Mouse (Mus musculus): Measurements from ENCODE around the gene Ninl.

The Ninl gene

DNA sequence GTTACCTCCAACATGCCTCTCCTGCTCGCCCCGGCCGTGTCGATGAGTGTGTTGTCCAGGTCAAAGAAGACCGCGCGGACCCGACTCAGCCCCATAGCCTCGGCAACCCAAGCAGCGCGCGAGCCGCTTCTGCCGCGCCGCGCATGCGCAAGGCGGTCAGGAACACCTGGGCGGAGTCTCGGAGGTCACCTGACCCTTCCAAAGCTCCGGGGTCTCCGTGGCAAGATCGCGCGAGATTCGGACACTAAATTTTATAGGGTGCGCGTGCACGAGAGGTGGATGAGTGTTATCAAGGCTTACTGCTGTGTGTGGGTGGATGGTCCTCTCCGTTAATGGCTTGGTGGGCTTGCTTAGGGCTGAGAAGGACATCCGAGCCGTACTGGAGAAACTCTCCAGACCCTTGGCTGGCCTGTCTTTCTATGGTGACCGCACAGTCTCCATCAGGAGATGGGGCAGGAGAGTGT, at the start of gene Ninl, which contains the start of gene Nanp:
Gene Ninl (minus strand): TSS at position 151 of the 464 bp plus-strand sequence.
Gene Nanp (minus strand): TSS at position 167 of the 464 bp plus-strand sequence.
- DNase-seq (ENCODE audit: low spot score in 2 of 2), result peak; percentile 89 to 94

DNA sequence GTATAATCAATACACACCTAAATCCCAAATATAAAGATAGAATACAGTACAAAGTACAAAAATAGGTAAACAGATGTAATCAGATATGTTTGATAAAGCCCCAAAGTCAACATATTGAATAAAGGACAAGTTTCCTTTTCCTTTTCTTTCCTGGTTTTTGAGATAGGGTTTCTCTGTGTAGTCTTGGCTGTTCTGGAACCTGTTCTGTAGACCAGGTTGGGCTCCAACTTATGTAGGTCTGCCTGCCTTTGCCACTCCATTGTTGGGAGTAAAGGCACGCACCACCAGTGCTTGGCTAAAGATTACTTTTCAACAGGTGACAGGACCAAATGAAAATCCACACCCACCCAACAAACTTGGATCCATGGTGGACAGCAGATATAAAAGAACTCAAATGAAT, 17.5 kb upstream of the Ninl start:
- no peak for DNase-seq (ENCODE audit: low spot score in 2 of 2)

DNA sequence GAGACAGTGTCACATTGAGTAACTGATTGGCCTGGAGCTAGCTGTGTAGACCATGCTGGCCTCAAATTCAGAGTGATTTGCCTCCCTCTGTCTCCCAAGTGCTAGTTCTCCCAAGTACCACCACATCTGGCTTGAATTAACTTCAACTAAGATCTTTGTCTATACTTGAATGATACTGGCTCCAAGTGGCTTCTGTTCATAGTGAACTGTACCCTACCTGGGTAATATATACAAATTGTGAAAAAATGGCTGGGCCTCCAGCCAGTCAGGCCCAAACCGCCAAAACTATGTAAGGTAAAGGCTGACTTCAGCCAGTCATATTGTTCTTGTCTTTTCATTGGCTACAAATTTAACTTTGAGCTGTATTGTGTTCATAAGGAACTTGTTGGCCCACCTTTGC, 1.2 kb upstream of the Ninl start:
- DNase-seq (ENCODE audit: low spot score in 2 of 2), result no peak

DNA sequence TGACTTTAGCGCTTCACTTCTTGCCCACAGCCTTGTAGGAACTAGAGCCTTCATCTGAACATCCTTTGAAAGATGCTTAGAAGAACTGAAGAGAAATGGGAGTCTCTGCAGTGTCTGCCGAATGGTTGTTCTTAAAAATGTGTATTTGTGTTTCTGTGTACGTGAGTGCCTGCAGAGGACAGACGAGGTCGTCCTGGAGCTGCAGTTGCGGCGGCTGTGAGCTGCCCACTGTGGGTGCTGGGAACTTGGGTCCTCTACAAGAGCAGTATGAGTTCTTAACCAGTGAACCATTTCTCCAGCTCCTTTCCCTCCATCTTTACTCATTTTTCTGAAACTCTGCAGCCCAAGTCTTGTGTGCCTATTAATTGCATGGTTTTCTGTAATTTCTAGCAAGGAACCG, 544 bp upstream of the Ninl start:
- no peak for DNase-seq (ENCODE audit: low spot score in 2 of 2)

DNA sequence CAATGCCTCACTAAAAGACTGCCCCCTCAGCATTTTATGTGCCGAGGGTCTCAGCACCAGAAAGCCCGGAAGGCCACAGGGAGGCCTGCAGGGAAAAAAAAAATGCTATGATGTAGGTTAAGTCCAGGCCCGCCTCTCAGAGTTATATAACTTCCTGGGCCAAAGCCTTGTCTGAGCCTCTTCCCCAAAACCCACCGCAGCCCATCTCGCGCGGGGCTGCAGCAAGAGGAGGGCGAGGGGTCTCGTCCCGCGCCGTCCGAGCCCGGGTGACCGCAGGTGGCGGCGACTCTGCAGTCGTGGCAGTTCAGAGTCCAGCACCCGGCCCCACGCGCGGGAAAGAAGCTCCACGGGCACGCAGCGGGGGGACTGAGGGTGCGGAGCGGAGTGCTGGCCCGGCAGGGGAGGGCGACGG, 365 bp downstream of the Ninl start:
- DNase-seq (ENCODE audit: low spot score in 2 of 2), result no peak

DNA sequence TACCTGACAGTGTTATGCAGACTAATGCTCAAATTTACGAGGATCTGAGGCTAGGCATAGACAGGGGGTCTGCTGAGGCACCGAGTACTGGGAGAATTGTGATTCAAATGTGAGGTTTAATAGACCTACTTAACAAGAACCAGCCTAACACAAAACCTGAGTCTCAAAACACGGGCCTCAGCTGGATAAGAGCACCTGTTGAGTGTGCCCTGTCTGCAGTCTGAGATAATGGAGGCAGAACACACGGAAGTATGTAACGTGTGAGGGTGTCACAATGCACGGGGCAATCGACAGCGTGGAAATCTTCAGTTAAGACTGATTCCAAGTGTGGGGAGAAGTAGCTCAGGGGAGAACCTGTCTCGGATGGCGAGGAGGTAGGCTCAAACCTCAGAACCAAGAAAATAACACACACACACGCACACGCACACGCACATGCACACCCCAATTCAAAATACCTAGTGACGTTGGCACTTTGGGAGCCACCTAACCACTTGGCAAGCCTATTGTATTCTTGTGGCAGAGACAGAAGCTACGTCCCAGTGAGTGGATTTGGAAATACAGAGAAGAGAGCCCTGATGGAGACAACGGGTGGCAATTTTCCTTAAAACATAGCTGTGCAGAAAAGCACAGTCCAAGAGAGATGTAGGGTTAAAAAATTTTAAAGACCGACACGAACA, 1.2 kb downstream of the Ninl start:
- peak in 1 of 2 experiments; percentile 22 for DNase-seq (ENCODE audit: low spot score in 2 of 2)

DNA sequence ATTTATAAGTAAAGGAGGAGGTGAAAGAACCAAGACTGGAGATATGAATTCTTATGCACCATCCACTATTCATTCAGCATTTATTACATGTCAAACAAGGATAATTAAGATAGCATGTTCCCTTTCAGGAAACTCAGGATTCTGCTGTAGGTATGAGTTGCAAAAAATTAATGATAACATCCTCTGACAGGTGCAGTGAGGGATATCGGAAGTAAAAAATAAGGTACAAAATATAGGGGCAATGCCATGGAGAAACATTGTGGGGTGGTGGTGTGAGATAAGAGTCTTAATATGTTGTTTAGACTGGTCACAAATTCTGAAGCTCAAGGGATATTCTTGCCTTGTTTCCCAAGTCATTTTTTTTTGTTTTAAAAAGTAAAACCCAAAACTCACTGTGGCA, 1.9 kb downstream of the Ninl start:
- no peak for DNase-seq (ENCODE audit: low spot score in 2 of 2)

DNA sequence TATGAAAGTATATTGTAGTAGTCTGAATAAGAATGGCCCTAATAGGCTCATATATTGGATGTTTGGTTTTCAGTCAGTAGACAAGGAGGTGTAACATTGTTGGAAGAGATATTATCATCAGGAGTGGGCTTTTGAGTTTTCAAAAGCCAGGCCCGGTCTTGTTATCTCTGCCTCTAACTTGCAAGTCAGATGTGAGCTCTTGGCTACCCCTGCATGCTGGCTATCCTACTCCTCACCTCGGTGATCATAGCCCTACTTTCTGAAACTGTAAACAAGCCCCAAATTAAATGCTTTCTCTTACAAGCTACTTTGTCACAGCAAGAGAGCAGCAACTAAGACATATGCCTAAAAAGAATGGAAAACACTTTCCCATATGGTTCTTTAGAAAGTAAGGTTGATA, 2.5 kb downstream of the Ninl start:
- no peak for DNase-seq (ENCODE audit: low spot score in 2 of 2)

DNA sequence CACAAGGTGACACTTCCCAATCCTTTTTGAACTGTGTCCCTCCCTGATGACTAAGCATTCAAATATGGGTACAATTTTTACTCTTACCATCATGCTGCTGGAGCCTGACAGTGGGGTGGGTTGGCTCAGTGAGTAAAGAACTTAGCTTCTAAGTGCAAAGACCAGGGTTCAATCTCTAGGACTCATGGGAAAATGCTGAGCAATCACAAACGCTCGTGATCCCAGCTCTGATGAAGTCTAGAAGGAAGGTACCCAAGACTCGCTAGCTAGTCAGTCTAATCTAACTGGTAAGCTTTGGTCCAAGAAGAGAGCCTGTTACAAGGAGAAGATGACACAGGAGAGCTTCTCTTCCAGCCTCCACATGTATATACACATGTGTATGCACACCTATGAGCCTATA, 4.7 kb downstream of the Ninl start:
- DNase-seq (ENCODE audit: low spot score in 2 of 2), result no peak

DNA sequence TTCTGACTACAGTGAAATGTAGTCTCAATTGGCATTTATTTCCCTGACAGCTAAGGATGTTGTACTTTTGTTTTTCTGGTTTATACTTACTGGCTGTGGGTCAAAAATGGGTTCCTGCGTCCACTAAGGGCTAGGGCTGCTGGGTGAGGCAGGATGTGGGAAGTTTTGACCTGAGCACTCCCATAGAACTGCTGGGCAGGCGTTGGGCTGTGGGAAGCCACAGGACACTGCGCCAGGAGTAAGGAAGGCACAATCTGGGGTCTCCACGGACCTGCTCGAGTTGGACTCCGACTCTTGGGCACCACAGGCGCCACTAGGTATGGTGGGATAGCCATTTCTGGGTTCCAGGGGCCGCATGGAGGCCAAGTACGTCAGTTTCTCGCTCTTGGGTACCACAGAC, 18.0 kb downstream of the Ninl start:
- no peak for DNase-seq (ENCODE audit: low spot score in 2 of 2)

DNA sequence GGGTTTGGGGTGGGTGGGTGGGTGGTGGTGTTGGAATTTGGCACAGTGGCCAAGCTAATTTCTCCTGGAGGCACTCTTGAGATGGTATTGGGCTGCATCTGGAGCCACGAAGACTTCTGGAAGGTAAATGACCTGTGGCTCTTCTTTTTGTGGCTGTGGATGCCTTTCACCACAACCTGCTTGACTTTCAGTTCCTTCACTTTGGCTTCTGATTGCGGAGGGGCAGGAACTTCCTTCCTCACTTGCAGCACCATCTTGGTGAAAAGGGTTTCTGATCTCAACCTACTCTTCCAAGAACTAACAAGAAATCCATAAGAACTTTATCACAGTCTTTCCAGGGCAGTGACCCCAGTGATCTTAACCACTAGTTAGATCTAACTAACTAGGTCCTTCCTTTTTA, 23.9 kb downstream of the Ninl start:
- no peak for DNase-seq (ENCODE audit: low spot score in 2 of 2)

DNA sequence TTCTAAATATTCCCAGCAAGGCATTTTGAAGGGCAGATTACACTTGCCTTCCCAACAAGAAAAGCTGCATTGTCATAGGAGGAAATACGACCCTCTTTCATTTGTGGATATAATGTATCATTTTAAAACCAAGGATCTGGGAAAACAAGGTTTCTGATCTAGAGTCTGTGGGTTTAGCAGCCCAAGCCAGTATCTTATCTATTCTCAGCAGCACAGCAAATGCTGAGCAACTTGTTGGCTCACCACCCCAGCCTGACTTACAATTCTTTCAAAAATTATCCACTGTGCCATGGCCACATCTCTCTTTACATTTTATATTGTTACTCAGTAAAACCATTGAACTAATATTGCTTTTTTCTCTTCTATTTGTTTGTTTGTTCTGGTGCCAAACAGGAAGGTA, 27.9 kb downstream of the Ninl start:
- no peak for DNase-seq (ENCODE audit: low spot score in 2 of 2)

DNA sequence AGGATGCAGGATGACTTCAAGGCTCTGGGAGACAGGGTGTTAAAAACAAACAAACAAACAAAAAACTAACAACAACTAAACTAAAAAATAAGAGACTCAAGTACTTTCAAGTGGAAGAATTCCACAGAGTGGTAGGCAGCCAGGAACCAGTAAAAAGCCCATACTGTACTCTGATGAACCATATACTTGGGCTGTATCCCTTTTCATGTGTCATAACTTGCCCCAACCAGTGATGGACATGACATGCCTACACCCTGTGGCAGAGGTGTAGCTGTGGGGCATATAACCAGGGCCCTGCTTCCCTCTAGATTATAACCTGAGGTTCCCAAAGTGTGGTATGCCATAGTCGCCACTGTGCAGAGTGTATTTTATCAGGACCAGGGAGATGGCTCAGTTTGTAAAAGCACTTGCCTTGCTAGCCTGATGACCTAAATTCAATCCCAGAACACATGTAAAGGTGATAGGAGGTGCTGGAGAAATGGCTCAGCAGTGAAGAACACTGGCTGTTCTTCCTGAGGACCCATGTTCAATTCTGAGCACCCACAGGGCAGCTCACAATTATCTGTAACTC, 29.6 kb downstream of the Ninl start:
- DNase-seq (ENCODE audit: low spot score in 2 of 2), result no peak

DNA sequence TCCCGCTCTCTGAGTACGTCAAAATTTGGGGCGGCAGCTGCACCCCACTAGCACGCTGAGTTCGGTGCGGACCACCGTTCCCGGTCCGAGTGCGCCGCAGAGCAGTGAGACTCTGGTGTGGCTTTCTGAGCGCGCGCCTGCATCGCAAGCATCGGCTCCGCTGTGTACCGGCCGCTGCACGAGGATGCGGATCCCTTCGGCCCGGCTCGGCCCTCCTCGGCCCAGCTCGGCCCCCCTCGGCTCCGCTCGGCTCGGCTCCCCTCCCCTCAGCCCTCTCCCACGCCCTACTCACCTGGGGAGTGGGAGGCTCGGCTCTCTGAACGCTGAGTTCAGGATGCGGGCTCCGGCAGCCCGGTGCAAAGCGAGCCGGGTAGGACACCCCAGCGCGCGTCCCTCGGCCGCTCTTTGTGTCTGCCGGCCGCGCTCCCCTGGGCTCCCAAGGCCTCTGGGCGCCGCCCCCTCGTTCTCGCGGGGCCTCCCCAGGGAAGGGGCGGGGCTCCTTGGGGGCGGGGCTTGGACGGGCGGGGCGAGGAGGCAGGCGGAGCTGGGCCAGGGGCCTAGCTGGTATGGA, 30.2 kb downstream of the Ninl start:
- peak; percentile 67 to 71 for DNase-seq (ENCODE audit: low spot score in 2 of 2)

DNA sequence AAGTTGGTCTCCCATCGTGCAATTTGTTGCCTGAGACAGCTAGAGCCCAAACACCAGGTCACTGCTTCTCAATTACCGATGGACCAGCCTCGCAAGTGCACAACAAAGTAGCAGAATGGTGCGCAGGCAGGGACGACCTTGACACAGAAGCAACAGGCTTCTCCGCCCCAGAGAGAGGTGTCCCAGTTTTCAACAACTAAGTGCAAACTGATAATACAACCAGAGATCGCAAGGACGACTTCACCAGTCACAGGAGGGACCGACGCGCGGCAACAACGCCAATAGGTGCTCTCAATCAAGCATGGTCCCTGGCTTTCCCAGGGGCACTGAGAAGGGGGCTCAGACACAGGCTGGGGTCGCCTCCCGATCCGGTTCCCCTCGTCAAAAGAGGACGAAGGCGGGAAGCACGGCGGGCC, 30.7 kb downstream of the Ninl start:
- no peak for DNase-seq (ENCODE audit: low spot score in 2 of 2)

DNA sequence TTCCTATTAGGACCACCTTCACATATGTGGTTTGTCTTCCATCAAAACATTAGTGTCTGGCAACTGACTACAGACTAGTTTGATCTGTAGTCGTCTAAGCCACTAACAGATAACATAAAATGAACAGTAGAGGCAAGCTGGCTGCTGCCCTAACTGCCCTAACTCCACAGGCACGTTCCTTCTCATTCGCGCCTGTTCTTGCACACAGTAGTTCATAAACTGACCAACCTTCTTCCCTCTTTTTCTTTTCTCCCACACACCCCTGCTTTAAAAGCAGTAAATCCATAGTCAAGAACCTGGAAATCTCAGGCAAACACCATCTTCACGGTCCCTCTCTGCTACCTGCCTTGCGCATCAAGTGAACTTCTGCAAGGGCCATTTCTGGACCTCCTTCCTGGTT, 31.2 kb downstream of the Ninl start:
- DNase-seq (ENCODE audit: low spot score in 2 of 2), result no peak

DNA sequence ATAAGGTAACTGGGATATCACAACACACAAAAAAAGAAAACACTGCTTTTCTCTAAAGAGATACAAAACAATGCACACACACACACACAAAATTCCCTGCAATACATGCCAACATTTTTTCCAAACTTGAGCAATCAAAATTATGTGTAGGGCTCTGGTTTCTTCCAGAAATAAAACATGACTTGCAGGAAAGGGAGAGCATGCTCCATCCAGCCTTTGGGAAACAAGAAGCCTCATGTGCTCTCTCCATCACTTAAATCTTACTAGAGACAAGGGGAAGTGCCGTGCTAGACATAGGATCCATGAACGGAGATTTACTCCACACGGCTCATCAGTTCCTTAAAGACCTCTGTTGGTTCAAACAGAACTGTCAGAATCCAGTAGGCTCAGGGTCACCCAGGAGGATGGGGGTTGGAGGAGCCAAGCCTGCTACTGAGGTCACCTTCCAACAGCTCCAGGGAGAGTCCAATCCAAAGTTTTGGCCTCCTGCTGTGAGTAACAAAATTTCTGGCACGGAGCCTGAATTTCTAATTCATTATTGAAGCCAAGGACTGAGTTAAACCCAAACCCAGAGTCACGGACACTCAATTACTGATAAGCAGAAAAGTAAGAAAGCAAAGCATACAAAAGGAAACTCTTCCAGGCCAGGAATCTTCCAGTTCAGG, 32.8 kb downstream of the Ninl start:
- DNase-seq (ENCODE audit: low spot score in 2 of 2), result no peak

DNA sequence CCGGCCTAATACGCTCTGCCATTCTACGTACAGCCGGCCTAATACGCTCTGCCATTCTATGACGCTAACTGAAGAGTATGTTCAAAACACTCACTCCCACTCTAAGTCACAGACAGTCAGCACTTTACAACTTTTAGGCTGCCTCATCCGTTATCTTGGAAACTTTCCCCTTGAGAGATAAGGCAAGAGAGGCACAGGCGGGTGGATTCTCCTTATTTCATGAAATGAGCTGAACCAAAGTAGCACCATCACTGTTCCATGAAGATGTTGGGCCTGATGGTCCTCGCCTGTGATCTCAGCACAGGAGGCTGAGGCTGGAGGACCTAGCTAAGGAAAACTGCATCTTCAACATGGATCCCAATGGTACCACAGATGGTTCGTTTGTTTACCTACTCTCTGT, 34.8 kb downstream of the Ninl start:
- DNase-seq (ENCODE audit: low spot score in 2 of 2), result no peak

DNA sequence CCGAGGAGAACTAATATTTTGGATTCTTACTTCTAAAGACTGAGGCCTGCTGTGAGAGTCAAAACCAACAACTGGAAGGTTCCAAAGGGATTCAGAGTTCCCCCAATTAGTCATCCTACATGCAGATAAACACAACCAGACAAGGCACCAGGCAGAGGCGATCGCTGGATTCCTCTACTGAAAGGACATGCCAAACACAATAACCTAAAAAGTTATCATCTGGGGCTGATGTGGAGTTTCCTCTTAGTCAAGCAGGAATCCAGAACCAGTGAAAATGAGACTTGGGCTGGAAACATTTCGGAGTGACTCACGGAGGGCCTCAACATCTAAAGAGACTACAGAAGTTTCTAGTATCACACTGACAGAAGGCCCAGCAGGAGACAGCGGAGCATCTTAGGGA, 35.4 kb downstream of the Ninl start:
- no peak for DNase-seq (ENCODE audit: low spot score in 2 of 2)

DNA sequence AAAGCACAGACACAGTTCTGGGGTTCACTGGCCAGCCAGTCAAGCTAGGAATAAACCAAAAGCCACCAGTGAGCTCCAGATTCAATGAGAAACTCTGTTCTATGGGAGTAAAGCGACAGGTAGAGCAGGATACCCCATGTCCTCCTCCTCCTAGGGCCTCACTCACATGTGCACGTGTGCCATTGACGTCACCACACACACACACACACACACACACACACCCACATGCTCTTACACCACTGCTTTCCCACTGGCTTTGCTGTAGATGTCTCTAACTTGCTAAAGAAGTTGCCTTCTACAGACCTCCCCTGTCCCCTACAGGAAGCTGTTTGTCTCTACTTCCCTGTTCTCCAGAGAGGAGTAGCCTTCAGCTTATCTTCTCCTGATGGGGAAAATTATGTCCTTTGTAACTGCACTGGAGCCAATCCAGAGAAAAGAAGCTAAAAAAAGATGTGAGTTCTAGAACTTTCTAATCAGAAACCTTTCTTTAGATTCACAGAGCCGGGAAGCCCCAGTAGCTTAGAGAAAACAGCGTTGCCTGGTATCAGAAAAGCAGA, 37.5 kb downstream of the Ninl start:
- DNase-seq (ENCODE audit: low spot score in 2 of 2), result no peak

DNA sequence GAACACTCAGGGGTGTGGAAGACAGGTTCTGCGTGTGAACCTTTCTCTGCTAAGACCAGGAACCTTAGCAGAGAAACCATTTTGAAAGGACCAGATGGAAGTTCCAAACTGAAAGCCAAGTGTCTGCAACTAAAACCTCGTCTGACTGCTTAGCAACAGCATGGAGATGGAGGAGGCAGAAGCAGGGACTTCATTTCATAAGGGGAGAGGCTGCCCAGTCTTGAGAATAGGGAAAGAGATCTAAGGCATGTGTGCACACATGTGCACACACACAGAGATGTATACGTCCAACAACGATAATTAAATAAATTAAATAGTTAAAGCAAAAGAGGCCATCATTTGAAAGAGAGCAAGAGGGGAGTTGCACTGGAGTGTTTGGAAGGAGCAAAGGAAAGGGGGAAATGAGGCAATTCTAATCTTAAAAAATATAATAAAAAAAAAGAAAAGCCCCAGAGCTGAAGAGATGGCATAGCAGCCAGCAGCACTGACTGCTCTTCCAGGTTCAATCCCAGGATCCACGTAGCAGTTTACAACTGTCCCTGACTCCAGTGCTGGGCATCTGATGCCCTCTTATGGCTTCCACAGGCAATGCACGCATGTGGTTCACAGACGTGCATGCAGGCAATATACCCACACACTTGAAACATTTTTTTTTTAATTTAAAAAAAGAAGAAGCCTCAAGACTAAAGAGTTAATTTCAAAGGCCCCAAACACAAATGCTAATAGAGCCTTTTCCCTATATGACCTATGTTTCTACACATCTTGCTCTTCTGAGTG, 38.6 kb downstream of the Ninl start:
- DNase-seq (ENCODE audit: low spot score in 2 of 2), result no peak

DNA sequence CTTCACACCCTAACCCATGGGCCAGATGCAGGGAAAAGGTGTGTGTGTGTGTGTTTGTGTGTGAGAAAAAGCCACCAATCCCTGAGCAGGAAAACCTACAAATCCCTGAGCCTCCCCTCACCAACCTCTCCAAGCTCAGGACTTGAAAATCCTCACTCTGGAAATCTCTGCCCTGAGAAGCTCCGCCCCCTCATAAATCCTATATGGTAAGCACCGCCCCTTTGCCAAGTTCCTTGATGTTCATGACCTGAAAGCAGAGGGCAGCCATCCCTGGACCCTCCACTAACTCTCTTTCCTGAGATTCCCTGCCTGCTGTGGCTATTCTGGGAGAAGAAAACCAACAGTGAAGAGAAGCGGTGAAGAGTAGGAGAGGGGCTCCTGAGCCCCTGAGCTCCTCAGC, 40.2 kb downstream of the Ninl start:
- no peak for DNase-seq (ENCODE audit: low spot score in 2 of 2)

Data from spleen, postnatal 14 days (tissue).